Mouse (Mus musculus) skeletal muscle tissue, adult 2 months (tissue): ENCODE results near the gene Jade2.

Experiments used
- DNase-seq: peaks from one replicate; pipeline ENCODE4 v3.0.0-alpha.2; 2012; ENCODE audit warnings: low read depth, low spot score

Gene Jade2

DNA sequence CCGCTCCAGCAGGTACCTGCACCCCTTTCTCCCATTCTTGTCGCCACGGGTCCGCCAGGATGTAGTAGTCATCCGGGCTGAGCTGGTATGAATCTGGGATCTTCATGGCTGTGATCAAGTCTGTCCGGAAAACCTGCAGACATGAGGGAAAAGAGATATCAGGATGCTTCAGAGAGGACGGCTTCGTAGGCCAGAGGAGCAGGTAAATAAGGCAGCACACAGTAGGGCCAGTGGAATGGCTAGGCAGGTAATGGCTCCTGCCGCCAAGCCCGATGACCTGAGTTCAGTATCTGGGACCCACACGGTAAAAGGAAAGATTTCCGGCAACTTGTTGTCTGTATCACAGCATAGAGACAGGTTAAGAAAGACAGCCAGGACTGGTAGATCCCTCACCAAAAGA is 21.9 kb downstream of the Jade2 start:
- DNase-seq = no peak

DNA sequence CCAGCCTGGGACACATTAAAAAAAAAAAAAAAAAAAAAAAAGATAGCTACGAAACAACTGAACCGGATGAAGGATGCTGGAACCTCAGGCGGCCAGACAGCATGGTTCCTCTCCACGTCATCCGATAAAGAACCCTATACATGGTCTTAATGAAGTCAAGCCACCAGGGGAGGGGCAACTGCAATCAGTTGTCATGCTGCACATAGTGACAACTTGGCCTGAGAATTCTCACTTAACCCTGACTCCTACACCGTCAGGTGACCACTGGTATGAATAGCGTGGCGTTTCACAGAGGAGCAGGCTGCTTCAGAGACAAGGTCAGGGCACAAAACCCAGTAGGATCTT is 23.4 kb downstream of the Jade2 start:
- no peak for DNase-seq

DNA sequence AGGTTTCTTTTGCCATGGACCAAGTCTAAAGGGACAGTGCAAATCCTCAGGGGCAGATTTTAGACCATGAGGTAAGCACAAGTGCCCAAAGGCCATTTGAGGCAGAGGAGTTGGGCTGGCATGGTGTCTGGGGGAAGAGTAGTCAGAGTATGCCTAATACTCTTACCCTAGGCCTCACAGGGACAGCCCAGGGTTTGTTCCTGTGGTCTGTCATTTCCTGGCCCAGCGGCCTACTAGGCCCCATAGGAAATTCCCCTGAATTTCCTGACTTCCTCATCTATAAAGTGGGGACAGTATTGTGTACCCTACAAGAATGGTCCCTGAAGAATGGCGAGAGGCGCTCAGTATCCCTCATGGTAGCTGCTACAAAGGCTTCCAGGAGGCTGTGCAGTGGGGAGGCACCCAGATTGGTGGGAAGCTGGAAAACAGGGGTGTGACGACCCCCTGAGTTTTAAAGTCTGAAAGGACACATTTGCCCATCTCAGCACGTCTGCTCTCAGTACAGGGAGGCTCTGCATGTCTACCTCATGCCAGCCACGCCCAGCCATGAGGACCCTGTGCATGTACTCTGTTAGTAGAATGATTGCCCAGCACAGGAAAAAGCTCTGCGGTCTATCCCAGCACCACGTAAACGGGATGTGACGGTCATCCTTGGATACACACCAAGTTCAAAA is 23.9 kb downstream of the Jade2 start:
- DNase-seq = no peak

DNA sequence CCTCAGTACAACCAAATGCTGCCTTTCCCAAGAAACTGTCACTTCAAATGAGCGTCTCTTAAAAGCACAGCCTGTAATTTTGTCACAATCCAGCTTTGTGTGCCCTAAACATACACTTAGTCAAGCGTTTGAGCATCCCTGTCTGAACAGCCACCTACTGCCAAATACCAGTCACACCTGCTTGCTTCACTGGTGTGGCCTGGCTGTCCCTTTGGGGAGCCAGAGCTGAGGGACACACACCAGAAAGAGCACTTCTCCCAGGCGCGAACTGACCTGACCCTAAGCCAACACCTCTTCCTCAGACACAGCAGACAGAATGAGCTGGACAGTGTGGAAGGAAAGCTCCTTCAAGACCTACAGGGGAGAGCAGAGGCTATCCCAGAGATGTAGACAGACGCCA is 24.5 kb downstream of the Jade2 start:
- no peak for DNase-seq

DNA sequence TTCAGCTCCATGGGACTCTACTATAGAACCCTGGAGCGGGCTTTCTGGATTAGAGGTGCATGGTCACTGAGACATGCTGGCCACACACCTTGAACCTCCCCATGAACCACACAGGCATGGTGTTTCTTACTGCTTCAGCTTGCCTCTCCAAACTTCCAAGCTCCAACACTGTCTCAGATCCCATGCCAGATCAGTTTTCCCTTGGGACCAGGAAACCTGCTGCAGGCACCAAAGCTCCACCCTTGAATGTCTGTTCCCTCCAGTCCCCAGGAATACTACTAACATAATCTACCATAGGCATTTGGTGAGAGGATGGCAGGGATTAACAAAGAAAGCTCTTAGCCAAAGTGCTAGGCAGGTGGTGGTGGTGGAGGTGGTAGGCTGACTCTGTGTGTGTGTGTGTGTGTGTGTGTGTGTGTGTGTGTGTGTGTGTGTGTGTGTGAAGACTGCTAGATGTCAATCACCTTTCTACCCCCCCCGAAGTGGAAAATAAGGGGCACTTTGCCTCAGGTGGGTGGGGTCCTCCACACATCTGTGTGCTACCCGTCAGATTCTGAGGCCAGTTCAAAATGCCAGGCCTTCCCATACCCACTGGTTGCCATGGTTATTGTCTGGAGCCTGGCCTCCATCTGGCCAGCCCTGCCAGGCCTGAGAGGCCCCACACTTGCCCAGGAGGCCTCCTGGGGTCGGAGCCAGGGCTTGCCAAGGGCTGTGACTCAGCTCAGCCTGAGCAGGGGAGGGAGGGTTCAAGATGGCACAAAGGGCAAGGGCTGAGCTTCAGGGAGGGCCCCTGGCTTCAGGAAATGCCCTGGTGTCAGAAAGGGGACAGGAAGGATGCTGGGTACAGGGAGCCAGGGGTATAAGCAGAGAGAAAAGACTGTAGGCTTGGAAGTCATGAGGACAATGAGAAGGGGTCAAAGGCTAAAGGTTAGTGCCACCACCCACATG is 25.2 kb downstream of the Jade2 start:
- no peak for DNase-seq

DNA sequence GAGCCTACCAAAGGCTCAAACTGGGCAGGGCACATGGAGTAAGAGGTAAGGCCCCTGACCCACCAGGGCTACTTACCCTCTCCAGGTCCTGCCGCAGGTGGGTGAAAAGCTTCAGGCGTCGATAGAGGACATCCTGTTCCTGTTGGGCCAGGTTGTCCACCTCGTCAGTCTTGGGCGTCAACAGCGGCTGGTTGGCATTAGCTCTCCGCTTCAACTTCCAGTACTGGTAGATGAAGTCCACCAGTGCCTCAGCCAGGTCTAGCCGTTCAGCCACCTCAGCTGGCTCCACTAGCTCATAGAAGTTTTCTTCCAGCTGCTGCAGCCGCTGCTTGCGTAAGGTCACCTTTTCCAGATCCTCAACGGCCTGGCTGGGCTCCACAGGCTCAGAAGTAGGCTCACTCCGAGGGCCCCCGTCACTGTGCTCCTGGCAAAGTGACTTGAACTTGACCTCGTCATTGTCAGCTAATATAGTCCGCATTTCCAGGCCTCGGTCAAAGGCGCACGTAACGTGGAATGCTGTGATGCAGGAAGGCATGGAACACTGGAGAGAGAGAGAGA is 32.5 kb downstream of the Jade2 start:
- DNase-seq = no peak

DNA sequence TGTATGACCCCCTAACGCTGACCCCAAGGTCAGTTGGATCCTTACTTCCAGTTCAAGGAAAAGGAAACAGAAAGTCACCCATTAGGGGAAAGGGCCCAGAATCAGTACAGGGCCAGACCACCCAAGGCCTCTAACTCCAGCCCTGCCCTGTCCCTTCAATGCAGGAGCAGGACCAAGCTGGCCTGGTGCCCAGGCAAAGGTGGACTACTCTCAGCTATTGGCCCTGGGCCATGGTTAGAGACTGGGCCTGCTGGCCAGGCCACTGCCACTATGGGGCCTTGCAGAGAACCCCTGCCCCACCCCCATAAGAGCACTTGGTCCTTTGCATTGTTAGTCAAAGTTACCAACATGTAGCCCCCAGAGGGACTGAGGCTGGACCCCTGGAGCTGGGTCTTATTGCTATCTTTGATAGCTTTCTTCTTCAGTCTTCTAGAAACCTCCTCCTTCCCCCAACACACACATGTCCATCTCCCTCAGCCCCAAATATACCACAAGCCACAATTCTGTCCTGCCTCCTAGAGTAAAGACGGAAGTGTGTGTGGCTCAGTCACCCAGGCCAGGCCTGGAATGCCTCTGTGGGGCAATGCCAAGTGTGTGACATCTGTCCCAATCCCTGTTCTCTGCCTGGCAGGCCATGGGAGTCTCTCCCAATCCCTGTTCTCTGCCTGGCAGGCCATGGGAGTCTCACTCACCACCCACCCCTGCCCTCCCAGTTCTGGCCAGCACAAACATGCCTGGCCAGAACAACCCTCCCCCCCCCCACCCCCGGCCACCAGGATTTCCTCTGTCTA is 33.3 kb downstream of the Jade2 start:
- no peak for DNase-seq

DNA sequence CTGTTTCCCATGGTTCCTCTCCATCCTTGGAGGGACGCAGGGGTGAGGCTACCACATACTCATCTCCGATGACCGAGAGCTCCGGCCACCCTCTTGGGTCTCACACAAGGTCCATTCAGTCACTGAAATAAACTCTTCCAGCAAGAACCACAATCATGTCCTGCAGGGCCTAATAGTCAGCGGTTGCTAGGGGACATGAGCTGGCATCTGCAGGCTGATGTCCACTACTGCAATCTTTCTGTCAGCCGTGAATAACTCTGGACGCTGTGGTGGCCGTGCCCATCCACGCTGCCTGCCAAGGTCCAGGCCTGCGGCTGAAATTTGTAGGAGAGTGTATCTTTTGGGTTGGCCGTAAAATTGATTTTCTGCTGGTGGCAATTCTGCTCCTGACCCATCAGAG is 34.2 kb downstream of the Jade2 start:
- DNase-seq = no peak

DNA sequence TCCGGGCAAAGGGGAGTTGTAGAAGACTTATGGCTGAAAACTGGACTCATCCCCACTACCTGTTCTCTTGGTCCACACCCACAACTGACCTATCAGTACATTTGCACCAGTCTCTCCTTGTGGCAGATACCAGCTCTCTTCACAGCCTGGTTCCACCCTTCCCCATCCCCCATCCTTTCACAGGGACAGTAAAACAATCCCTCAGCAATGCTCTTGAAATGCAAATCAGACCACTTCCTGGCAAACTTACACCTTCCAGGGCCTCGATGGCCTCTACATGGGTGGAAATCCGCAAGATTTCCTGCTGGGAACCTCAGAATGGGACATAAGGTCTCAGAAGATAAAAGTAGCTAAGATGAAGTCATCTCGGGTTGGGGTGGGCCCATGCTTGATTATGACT is 34.7 kb downstream of the Jade2 start:
- DNase-seq = no peak

DNA sequence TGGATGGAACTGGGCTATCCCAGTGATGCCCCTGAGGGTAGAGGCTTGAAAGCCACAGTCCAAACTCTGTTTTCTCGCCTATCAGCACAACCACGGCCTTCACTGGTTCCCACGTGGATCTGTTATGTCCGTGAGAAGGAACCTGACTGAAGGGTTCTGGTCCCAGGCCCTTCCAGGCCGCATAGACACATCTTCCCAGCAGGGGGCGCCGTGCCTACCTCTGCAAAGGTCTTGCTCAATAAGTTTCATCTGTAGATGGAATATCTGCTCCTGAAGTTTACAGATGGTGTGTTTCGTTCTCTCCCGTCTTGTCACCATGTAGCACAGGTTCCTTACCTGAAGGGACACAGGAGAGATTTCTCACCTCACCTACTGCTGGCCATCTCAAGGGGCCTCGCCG is 36.6 kb downstream of the Jade2 start:
- peak; percentile 67 for DNase-seq

DNA sequence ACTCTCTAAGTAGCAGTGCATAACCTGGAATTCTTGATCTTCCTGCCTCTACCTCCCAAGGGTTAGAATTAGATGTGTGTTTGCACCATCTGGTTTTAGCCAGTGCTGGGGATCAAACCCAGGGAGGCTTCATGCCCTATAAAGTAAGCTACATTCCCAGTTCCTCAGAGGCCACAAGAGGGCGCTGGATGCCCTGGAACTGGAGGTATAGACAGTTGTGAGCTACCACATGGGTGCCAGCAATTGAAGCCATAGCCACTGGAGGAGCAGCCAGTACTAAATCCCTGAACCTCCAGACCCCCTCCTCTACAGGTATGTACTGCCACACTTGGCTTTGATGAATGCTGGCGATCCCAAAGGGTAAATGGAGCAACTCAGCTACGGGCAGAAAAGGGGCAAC is 37.5 kb downstream of the Jade2 start:
- peak; percentile 58 for DNase-seq

DNA sequence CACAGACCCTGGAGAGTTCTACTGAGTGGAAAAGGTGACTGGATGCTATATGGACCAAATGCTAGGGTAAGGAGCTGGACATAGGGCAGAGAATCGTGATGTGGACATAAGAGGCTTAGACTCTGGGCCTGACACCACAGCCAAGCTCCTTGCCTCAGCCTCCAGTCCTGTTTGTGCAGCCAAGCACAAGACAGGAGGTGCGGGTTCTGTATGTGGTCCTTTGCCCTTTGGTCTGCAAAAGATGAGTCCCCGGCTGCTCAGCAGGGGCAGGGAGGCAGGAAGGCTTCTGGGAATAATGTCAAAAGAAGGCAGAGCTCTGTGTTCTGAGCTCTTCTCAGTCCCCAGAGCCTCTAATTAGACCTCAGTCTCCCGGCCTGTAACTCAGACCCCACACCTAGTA is 38.6 kb downstream of the Jade2 start:
- no peak for DNase-seq

DNA sequence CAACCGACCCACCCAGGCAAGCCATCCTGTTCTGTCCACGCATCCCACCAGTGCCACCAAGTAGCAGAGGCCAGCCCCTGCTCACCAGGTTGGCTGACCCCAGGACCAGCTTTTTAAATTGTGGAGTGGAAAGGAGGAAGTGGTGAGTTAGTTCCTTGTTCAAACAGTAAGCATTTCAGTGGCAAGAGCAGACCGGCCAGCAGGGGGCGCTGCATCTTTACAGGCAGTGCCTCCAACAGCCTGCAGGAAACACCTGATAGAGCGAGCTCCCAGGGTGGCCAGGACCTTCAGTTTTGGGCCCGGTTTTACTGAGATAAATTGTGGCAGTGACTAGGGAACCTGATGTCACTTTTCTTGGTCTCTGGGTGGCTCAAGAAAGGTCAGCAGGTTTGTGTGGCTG is 39.7 kb downstream of the Jade2 start:
- DNase-seq = peak; percentile 81

DNA sequence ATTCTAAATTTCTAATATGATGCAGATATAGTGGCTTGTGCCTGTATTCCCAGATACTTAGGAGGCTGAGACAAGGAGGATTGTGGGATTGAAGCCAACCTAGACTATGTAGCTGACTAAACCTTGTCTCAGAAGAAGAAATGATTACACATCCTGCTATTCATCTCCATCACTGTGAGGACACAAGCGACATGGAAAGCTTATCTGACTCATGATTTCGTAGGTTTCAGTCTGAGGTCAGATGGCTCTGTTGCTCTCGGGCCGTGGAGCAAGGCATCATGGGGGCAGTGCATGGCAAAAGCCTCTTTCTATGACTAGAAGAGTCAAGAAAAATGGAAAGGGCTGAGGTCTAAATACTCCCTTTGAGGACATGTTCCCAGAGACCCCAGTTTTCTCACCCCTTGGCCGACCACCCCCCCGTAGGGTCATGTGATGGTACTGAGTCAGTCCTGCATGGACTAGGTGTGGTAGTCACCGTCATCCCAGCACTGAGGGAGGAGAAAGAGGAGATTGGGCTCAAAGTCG is 45.4 kb downstream of the Jade2 start:
- DNase-seq = no peak

DNA sequence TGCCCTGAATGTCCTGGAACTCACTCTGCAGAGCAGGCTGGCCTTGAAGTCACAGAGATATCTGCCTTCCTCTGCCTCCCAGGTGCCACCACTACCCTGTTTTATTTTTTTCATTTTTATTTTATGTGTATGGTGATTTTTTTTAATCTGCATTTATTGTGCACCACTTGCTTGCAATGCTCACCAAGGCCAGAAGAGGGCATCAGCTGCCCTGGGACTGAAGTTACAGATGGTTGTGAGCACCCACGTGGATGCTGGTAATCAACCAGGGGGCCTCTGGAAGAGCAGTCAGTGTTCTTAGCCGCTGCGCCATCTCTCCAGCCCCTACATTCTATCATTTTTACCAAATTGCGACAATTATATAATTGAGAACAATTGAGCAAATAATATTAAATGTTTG is 46.2 kb downstream of the Jade2 start:
- DNase-seq = no peak

DNA sequence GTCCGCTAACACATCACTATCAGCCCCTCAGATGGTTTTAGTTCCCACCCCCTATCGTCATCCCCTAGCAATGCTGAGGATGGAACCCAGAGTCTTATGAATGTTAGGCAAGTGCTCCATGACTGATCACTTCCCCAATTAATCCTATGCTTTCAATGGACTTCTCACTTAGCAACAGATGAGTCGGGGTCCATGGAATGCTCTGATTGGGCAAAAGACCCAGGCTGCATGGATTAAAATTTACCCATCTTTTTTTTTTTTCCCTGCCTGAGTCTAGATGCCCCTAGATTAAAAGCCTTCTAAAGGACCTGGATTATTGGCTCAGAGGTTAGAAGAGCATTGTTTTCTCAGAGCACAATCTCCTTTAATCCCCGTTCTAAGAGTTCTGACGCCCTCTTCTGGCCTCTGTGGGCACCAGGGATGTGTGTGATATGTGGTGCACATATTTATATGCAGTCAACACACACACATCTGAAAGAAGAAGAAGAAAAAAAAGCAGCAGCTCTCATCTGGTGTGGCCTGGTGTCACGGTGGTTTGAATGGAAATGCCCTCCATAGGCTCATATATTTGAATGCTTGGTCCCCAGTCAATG is 47.7 kb downstream of the Jade2 start:
- no peak for DNase-seq

DNA sequence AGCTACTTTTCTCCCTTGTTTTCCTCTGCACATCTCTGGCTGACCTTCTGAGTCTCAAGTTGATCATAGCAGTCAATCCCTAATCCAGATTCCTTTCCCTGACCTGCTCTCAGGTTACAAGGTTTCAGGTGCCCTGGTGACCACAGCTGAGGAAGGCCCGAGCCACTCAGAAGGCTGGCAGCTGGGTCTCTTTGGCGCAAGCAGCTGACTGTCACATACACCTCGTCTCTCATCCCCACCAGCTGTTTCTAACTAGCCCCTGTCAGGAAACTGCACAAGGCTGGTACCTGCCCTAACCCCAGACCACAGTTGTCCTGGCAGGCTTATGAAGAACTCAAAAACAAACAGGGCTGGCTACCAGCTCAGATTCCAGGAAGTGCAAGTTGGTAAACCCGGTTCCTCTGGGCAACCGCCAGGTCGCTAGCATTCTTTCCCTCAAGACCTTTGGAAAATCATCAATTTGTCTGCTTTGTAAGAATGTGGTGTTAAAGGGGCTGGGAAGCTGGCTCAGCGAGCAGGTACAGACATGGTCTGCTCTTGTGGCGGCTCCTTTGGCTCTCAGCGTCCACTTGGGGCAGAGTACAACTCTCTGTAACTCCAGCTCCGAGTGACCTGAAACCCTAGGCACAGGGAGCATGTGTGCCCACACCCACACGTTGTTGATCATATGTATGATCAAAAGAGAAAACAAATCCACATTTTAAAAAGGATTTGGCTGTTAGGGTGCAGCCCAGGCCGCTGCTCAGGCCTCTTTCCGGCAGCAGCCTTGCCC is 50.2 kb downstream of the Jade2 start:
- DNase-seq = peak; percentile 91

DNA sequence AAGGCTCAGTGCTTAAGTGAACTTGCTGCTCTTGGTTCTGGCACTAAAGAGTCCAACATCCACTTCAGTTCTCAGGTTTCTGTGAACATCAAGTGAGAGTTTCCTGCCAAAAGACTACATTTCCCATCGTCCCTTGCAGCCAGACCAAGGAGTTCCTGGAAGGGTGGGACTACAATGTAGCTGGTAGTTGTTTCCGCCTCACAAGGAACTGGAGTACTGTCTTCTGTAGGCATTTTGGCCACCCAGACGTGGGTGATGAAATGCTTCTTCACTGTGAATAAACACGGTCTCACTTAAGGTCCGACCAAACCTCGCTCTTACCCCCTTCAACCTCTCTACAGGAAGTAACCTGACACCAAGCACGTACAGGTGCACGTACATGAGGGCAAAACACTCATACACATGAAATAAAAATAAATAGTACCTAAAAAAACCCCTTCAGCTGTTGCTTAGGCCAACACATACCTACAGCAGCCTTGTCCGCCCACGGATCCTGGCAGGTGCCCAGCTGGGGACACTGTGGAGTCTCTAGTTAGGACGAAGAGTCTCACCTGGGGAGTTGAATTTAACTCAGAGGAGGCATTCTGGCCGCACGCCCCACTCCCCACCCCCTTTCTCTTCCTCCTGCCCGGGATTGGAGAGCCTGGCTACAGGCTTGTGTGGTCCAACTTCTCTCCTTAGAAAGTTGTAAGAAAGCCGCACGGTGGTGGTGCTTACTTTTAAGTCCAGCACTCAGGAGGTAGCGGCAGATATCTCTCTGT is 52.1 kb downstream of the Jade2 start:
- peak; percentile 87 for DNase-seq

DNA sequence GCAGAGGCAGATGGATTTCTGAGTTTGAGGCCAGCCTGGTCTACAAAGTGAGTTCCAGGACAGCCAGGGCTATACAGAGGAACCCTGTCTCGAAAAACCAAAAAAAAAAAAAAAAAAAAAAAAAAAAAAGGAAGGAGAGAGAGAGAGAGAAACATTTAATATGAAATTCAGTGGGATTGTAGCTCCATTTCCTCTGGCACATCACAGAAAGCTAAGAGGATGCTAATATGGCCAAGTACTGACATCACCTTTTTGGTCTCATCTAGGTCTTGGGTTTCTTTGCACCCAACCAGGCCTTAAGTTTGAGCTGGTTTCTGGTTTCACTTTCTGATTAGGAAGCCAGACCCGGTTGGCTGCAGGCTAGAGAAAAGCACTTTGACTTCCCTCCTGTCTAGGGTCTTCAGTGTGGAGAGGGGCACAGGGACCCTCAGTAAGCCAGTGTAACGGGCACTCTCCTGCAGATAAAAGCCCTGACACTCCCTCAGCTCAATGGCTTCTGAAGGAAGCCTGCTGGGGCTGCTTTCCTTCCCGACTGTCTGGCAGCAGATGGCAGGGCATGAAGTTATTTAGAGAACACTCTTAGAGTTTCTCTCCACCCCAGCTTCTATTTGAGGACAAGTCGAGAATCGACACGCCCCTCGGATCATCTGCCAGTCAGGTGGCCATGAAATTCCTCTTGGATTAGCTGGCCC is 56.7 kb downstream of the Jade2 start:
- peak; percentile 77 for DNase-seq
